Mouse (Mus musculus): Measurements from ENCODE around the gene Cachd1. TPM values are rescaled to one million over a fixed set of nuclear protein-coding genes. Genes with fewer than 3 reads are reported as not detected.
A peak's percentile ranks its signal among the peaks of the same experiment; 100 is the strongest.

Cachd1 gene
- polyA plus RNA-seq, 1 experiment from 2014 or later, result 28.5 TPM

DNA sequence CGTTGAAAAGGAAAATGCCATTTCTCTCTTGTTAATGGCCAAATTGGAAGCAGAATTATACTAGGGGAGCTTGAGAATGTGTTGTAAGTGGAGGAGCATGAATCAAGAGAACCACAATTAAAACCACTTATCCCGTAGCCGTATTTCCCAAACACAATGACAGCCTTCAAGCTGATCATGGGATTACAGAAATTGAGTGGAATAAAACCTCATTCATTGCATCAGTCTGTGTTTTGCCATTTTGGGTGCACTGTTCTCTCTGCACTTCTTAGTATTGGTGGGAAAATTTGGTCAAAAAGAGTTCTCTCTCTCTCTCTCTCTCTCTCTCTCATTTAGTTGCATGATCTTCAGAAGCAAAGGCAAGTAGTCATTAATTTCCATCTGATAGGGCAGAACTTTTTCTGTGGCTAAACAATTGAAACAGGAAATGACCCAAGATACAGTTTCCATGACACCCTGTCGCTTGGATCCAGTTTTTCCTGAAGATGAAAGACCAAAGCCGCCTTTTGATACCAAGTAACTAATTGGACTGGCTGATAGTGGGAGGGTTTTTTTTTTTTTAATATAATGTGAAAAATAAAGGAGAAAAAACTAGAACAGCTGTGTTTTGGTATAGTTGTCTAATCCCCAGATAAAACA is 34.7 kb downstream of the Cachd1 start:
- Histone ChIP-seq H3K9me3 (ENCODE audit: control insufficient read depth, low read length) (no peaks in the 10 kb centered on the region), H3K27ac (no peak overlapping the region), H3K4me3 (replicated peaks; ENCODE audit: low read length) (no peak overlapping the region), H3K36me3 (replicated peaks; ENCODE audit: control insufficient read depth, insufficient read depth) (no peaks in the 10 kb centered on the region), H3K9ac (no peak overlapping the region), H3K4me1 (replicated peaks; ENCODE audit: control insufficient read depth, insufficient read depth, low read length) (peaks cover 23% of the 10 kb centered on the region), H3K27me3 (ENCODE audit: control insufficient read depth, insufficient read depth, low read length) (no peaks in the 10 kb centered on the region), H3K4me2 (replicated peaks) (peak overlapping the region; percentile 25; the same call in 1 of the 2 replicates)
- 23% methylated on average over 5 of the region's 5 CpGs for WGBS
- DNase-seq (ENCODE audit: low spot score), result no peak
- ATAC-seq (ENCODE audit: low FRiP score), result no peak

DNA sequence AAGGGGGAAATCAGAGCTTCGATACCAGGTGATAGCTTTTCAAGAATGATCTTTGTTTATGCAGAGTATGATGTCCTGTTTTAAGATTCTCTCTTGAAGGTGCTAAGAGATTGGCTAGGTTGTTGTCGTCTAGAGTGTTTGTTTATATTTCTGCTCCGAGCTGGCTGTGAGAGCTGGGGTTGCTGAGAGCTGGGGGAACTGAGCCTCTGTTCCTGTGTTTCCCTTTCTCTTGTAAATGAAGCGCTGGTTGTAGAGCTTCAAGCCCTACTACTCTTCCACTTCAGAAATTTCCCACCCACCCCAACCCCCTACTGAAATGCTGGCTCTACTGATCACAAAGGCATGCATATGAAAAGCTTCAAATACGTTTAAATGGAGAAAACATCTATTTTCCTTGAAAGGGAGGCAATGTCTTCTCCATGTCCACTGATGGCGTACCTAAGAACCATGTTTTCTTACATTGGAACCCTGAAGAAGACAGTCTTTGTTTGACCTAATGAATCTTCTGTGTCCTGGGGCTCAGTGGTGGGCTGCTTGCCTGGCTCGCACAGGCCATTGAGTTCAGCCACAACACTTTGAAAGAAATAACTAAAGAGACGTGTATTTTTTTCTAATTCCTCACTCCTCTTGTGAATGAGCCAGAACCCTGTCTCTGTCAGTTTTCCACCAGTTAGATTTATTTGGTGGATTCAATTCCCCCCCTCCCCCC is 35.5 kb downstream of the Cachd1 start:
- Histone ChIP-seq H3K9ac (no peak overlapping the region), H3K27me3 (ENCODE audit: control insufficient read depth, insufficient read depth, low read length) (no peaks in the 10 kb centered on the region), H3K27ac (0 out of 2 replicates have a peak overlapping the region, but pooled peaks have one; percentile 11), H3K4me3 (replicated peaks; ENCODE audit: low read length) (no peak overlapping the region), H3K9me3 (ENCODE audit: control insufficient read depth, low read length) (no peaks in the 10 kb centered on the region), H3K4me2 (replicated peaks) (peak overlapping the region; percentile 25; the same call in 1 of the 2 replicates), H3K36me3 (replicated peaks; ENCODE audit: control insufficient read depth, insufficient read depth) (no peaks in the 10 kb centered on the region), H3K4me1 (replicated peaks; ENCODE audit: control insufficient read depth, insufficient read depth, low read length) (peaks cover 23% of the 10 kb centered on the region)
- 19% methylated on average over 8 of the region's 8 CpGs for WGBS
- ATAC-seq (ENCODE audit: low FRiP score), result no peak
- no peak for DNase-seq (ENCODE audit: low spot score)

DNA sequence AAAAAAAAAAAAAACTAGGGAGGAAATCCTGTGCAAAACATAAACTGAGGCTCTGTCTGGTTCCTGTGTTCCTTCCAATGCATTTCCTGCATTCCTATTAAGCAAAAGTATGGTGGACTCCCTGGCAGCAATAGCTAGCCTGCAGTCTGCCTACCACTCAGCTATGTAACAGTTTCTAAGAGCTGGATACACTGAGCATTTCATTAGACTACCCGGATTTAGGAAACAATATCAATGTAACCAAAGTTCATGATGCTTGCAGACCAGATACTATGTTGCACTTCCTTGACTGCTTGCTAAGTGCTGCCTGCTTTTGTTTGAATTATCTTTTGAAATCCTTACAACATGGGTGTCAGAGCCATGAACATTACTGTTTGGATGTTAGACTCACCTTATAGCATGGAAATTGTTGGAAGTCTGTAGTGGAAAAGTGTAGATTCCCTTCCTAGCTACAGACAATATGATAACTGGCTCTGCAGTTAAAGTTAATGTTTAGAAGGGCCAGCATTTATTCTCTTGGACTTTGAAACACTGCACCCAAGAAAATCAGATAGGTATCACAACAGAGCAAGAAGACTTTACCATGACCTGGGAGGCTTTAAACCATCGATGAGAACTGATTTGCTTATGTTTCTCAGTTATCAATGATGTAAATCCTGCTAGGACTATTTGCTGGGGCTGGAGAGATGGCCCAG is 37.4 kb downstream of the Cachd1 start:
- H3K4me3 ChIP-seq (replicated peaks; ENCODE audit: low read length), result no peak overlapping the region
- no peak for ATAC-seq (ENCODE audit: low FRiP score)
- no peak for DNase-seq (ENCODE audit: low spot score)
- H3K9me3 ChIP-seq (ENCODE audit: control insufficient read depth, low read length), result no peaks in the 10 kb centered on the region
- WGBS, result 88% methylated on average over 2 of the region's 2 CpGs
- H3K27ac ChIP-seq, result no peak overlapping the region
- H3K27me3 ChIP-seq (ENCODE audit: control insufficient read depth, insufficient read depth, low read length), result no peaks in the 10 kb centered on the region
- no peak overlapping the region for H3K9ac ChIP-seq
- peaks cover 23% of the 10 kb centered on the region for H3K4me1 ChIP-seq (replicated peaks; ENCODE audit: control insufficient read depth, insufficient read depth, low read length)
- H3K4me2 ChIP-seq (replicated peaks), result no peak overlapping the region
- no peaks in the 10 kb centered on the region for H3K36me3 ChIP-seq (replicated peaks; ENCODE audit: control insufficient read depth, insufficient read depth)

DNA sequence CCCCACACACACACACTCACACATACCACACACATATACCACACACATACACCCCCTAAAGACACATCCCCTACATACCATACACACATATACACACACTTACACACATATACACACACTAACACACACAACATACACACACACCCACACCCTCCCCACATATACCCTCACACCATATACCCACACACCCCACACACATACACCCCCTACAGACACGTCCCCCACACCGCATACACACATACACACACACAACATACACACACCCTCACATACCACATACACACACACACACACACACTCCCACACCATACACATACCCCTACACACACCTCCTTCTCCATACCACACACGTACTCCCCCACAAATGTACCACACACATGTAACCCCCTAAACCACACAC is 42.8 kb downstream of the Cachd1 start:
- ATAC-seq (ENCODE audit: low FRiP score) (peak; percentile 53; the same call in 1 of the 2 replicates), DNase-seq (ENCODE audit: low spot score) (no peak)
- Histone ChIP-seq H3K4me3 (replicated peaks; ENCODE audit: low read length) (no peak overlapping the region), H3K9me3 (ENCODE audit: control insufficient read depth, low read length) (no peaks in the 10 kb centered on the region), H3K9ac (no peak overlapping the region), H3K27me3 (ENCODE audit: control insufficient read depth, insufficient read depth, low read length) (no peaks in the 10 kb centered on the region), H3K4me2 (replicated peaks) (no peak overlapping the region), H3K4me1 (replicated peaks; ENCODE audit: control insufficient read depth, insufficient read depth, low read length) (no peaks in the 10 kb centered on the region), H3K36me3 (replicated peaks; ENCODE audit: control insufficient read depth, insufficient read depth) (no peaks in the 10 kb centered on the region), H3K27ac (no peak overlapping the region)
- WGBS, result 90% methylated on average over 3 of the region's 3 CpGs

DNA sequence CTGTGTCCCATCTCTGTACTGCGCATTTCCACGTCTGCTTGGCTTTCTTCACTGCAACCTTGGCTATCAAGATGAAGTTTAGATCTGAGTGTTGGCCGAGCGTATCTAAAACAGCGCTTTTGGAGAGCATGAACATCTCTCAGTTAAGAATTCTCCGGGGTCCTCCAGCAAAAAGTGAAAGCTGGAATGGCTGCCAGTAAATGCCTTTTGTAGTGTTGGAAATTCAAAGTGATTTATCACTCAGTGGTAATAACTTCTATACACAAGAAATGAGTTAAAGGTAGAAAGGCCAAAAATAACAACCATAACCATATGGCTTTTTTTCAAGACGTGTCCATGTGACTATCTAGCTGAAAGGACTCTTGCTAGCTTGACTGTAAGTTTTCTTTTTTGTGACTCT is 46.1 kb downstream of the Cachd1 start:
- 0 out of 2 replicates have a peak, but pooled peaks cover 6% of the 10 kb centered on the region for H3K9me3 ChIP-seq (ENCODE audit: control insufficient read depth, low read length)
- H3K27me3 ChIP-seq (ENCODE audit: control insufficient read depth, insufficient read depth, low read length), result no peaks in the 10 kb centered on the region
- WGBS, result 81% methylated on average over 7 of the region's 7 CpGs
- no peaks in the 10 kb centered on the region for H3K36me3 ChIP-seq (replicated peaks; ENCODE audit: control insufficient read depth, insufficient read depth)
- no peak overlapping the region for H3K4me3 ChIP-seq (replicated peaks; ENCODE audit: low read length)
- H3K4me1 ChIP-seq (replicated peaks; ENCODE audit: control insufficient read depth, insufficient read depth, low read length), result peaks cover 5% of the 10 kb centered on the region; the same call in 1 of the 2 replicates
- H3K4me2 ChIP-seq (replicated peaks), result no peak overlapping the region
- DNase-seq (ENCODE audit: low spot score) (no peak), ATAC-seq (ENCODE audit: low FRiP score) (no peak)
- no peak overlapping the region for H3K27ac ChIP-seq
- no peak overlapping the region for H3K9ac ChIP-seq

DNA sequence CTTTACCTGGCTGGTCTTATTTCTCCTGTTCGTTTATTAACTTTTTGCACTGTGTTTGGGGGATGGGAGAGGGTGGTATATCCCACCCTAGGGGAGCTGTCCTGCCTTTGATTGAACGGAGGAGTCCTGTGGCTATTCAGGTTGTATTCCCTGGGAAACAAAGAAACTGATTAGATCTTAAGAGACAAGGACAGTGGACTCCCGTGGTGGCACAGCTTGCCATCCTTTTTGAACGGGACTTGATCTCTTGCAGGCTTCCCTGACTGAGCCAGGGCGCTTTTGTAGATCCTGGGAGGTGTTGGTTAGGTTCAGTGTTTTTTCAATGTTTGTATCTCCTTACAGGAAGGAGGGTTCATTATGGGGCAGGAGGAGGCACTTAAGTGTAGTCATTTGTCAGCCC is 50.9 kb downstream of the Cachd1 start:
- no peak overlapping the region for H3K27ac ChIP-seq
- DNase-seq (ENCODE audit: low spot score), result no peak
- H3K27me3 ChIP-seq (ENCODE audit: control insufficient read depth, insufficient read depth, low read length), result no peaks in the 10 kb centered on the region
- H3K9me3 ChIP-seq (ENCODE audit: control insufficient read depth, low read length), result 0 out of 2 replicates have a peak, but pooled peaks cover 6% of the 10 kb centered on the region
- no peak overlapping the region for H3K9ac ChIP-seq
- no peak overlapping the region for H3K4me3 ChIP-seq (replicated peaks; ENCODE audit: low read length)
- no peak for ATAC-seq (ENCODE audit: low FRiP score)
- peaks cover 26% of the 10 kb centered on the region for H3K4me1 ChIP-seq (replicated peaks; ENCODE audit: control insufficient read depth, insufficient read depth, low read length)
- H3K36me3 ChIP-seq (replicated peaks; ENCODE audit: control insufficient read depth, insufficient read depth), result no peaks in the 10 kb centered on the region
- no peak overlapping the region for H3K4me2 ChIP-seq (replicated peaks)
- 9% methylated on average over 5 of the region's 5 CpGs for WGBS

DNA sequence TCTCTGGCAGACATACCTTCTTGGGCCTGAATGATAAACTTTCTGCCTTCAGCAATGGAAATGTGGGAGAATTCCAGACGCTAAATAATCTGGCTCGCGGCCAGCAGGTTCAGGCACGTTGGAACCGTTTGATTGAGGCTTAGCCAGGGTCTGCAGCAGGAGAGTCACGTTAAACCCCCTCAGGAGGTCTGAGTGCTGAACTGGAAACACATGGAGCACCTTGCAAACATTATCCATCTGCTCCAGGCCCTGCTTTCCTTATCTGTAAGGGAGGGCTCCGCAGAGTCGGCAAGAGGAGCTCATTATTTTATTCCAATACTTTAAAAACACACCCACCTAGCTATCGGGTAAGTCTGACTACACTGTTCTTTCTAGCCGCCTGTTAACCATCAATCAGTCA is 52.3 kb downstream of the Cachd1 start:
- Histone ChIP-seq H3K27me3 (ENCODE audit: control insufficient read depth, insufficient read depth, low read length) (no peaks in the 10 kb centered on the region), H3K4me1 (replicated peaks; ENCODE audit: control insufficient read depth, insufficient read depth, low read length) (peaks cover 26% of the 10 kb centered on the region), H3K4me3 (replicated peaks; ENCODE audit: low read length) (no peak overlapping the region), H3K9me3 (ENCODE audit: control insufficient read depth, low read length) (0 out of 2 replicates have a peak, but pooled peaks cover 6% of the 10 kb centered on the region), H3K9ac (no peak overlapping the region), H3K27ac (0 out of 2 replicates have a peak overlapping the region, but pooled peaks have one; percentile 3), H3K4me2 (replicated peaks) (no peak overlapping the region), H3K36me3 (replicated peaks; ENCODE audit: control insufficient read depth, insufficient read depth) (no peaks in the 10 kb centered on the region)
- DNase-seq (ENCODE audit: low spot score) (peak; percentile 63), ATAC-seq (ENCODE audit: low FRiP score) (peak; percentile 51; the same call in 1 of the 2 replicates)
- 11% methylated on average over 10 of the region's 10 CpGs for WGBS

DNA sequence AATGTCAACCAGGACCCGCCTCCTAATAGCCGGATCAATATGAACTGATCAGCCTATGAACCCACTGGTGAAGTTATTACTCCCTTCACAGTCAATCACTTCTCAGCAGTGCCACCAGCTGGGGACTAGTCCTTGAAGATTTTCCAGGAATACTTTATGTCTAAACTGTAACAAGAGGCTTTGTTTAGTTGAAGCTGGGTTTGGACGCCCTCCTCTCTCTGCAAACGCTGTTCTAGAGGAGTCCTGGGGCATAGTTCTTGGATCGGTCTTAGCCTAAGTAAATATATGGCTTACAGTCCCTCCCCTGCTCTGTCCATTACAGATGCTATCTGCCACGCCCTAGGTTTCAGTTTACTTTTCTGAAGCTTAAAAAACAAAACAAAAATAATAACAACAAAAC is 60.7 kb downstream of the Cachd1 start:
- Histone ChIP-seq H3K36me3 (replicated peaks; ENCODE audit: control insufficient read depth, insufficient read depth) (no peaks in the 10 kb centered on the region), H3K9ac (no peak overlapping the region), H3K27ac (no peak overlapping the region), H3K4me1 (replicated peaks; ENCODE audit: control insufficient read depth, insufficient read depth, low read length) (no peaks in the 10 kb centered on the region), H3K4me2 (replicated peaks) (no peak overlapping the region), H3K4me3 (replicated peaks; ENCODE audit: low read length) (no peak overlapping the region), H3K9me3 (ENCODE audit: control insufficient read depth, low read length) (no peaks in the 10 kb centered on the region), H3K27me3 (ENCODE audit: control insufficient read depth, insufficient read depth, low read length) (no peaks in the 10 kb centered on the region)
- no peak for DNase-seq (ENCODE audit: low spot score)
- 74% methylated on average over 6 of the region's 6 CpGs for WGBS
- ATAC-seq (ENCODE audit: low FRiP score), result no peak

DNA sequence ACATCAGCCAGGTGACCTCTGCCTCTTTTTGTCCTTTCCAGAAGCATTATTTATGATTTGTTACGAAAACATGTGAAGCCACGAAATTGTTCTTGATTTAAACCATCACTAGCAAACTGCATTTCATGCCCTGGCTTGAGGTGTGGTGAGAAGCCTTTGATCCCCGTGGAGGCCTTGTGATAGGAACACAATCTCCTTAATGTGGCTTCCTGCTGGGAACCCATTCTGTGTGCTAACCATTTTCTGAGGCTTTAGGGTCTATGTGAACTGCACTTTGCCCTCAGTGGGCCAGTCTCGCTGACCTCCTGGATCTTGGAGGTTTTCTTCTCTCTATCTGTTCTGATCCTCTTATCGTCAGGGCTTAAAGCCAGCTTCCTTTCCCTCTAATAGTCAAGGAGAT is 66.2 kb downstream of the Cachd1 start:
- no peak for DNase-seq (ENCODE audit: low spot score)
- 30% methylated on average over 5 of the region's 5 CpGs for WGBS
- Histone ChIP-seq H3K4me3 (replicated peaks; ENCODE audit: low read length) (no peak overlapping the region), H3K27me3 (ENCODE audit: control insufficient read depth, insufficient read depth, low read length) (no peaks in the 10 kb centered on the region), H3K27ac (no peak overlapping the region), H3K9me3 (ENCODE audit: control insufficient read depth, low read length) (no peaks in the 10 kb centered on the region), H3K4me2 (replicated peaks) (no peak overlapping the region), H3K4me1 (replicated peaks; ENCODE audit: control insufficient read depth, insufficient read depth, low read length) (peaks cover 7% of the 10 kb centered on the region), H3K9ac (no peak overlapping the region), H3K36me3 (replicated peaks; ENCODE audit: control insufficient read depth, insufficient read depth) (no peaks in the 10 kb centered on the region)
- ATAC-seq (ENCODE audit: low FRiP score), result no peak

All from hindbrain, embryonic 14.5 days (tissue).